Mouse (Mus musculus) CD8-positive naive resting alpha-beta T cell, adult 2 months (primary cell): ENCODE data around the gene Sem1.
A peak's percentile ranks its signal among the peaks of the same experiment; 100 is the strongest.
"Not testable (repeated sequence)": the region's sequence is repeated elsewhere in the genome, so short reads cannot be mapped to it uniquely, and the experiment has no call there.

Source experiments
- DNase-seq, 2 experiments: peaks; one replicate each; pipeline ENCODE4 v3.0.0; 2022; ENCODE audit warnings: low read depth in 2 of 2, low spot score in 2 of 2

Sem1 gene

DNA sequence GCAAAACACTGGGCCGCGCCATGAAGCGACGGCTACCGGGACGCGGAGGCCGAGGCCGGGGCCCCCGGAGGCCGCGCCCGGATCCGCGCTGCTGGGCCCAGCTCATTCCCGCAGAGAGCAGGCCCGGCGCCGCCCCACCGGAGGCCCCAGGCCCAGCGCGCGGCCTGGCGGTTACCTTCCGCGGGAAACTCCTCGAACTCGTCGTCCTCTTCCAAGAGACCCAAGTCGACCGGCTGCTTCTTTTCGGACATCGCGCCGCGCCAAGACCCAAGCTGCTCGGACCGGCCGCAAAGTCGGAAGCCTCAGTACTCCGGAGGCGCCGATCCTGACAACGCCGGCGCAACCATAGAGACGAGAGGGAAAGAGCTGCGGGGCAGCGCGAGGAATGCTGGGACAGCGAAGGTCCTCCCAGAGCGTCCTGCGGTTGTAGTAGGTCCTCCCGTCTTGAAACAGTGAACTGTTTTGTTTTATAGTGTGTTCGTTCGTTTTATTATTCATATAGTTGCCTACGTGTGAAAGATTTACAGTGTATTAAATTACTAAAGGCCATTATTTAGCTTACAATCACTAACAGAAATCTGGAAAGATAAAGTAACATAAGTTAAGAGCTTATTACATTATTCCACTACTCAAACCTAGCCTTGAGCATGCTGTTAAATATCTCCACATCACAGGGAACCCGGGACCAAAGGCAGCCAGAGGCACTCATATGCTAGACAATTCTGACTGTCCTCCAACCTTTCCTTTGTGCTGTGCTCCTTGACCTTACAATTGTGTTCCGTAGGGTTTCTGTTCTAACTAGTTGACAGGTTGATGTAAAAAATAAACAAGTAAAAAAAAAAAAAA lies at the start of gene Sem1:
Sem1 (minus strand) TSS at position 360 of the 846 bp plus-strand sequence.
- peak; percentile 79 to 83 for DNase-seq

DNA sequence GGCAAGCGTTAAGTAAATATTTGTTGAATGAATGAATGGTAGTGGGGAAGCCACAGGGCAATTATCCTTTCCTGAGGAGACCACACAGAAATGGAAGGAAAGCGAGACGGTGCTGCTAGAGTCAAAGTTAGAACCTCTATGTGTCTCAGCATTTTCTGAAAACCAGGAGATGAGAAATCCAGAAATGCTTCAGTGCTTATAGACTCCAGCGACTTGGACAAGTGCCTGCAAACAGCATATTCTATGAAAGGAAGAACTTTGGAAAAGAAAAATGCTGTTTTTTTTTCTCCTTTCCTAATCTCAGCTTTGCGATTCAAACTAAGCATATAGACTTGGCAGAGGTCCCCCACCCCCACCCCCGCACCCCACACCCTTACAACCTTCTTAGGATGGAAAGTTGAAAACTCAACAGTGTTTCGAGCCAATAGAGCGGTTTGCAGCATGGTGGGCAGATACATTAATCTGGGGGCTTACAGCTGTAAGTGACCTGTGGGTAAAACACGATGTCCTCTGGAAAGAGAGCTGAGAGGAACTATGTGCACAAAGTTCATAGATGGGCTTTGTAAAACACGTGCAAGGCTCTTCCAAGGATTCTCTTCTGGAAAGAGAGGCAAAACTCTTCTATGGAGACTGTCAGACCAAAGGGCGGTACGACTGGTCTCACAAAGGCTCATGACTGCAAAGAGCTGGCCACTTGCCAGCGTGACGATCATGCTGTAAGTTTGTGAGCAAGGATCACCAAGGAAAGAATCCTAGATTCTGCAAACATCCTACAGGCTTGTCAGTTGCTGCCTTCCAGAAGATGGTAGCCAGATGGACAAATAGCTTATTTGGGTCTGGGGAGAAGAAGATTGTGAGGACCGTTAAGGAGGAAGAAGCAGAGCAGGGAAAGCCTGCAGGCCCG lies 44.6 kb upstream of the Sem1 start:
- no peak for DNase-seq

DNA sequence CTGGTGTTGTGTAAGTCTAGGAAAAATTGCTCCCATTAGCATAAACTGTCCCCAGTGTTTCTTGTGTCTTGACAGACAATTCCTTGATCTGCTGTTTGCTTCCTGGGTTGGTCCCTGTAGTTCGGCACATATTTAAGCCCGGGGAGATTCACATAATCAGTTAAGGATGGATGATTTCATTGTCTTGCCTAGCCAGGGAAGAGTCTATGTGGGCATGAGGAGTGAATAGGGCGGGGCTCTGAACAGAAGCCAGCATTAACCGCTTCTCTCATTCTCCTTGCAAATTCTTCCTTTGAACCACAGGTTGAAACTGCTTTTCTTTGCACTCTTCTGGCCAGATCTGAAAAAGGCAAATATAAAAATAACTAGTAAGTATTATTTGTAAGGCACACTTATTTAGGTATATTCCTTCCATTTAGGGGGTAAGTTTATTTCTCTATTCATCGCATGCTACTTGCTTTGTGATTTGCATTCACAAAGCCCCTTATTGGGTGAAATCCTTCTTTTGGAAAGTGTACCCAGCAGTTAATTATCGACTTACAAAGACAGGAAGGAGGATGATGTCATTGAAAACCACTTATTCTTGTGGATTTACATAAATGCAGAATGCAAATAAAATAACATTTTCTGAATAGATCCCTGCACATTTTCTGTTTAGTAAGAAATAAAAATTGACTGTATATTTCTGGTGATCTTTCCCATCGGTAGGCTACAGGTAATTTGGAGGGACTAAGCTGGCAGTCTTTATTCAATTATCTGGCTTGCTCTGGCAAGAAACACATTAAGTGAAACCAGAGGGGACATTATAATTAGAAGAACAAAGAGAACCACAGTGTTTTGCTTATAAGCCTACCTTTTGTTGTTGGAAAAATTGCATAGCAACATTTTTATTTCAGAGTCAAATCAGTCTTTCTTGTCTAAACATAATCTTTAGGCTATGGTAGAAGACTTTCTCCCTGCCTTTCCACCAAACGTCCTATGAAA lies 25.4 kb upstream of the Sem1 start:
- DNase-seq, result no peak

- no peak for DNase-seq
Measured at GRCm38 (mm10) chr6:6586313-6586712, 7.8 kb upstream of the Sem1 start.

GRCm38 (mm10) chr6:6581849-6582248 lies 3.4 kb upstream of the Sem1 start:
- DNase-seq, result peak; percentile 14 to 41

- DNase-seq, result no peak
Measured at GRCm38 (mm10) chr6:6577741-6578284, 650 bp downstream of the Sem1 start.

DNA sequence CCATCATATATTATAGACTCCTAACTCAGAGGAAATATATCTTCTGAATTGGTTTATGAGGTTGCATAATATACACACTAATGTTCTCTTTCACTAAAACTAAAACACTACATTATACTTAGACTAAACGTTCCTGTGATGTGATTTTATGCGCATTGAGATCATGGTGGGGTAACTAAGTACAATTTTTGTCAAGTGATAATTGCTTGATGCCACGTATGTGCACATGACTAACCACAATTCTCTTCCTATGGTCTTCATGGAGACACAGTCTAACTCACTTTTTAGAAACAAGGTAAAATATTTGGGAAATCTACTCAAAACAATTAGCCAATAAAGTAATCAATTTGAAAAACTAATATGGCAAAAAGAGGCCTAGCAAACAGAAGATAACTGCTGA lies 1.2 kb downstream of the Sem1 start:
- no peak for DNase-seq

GRCm38 (mm10) chr6:6575796-6576195 lies 2.7 kb downstream of the Sem1 start:
- no peak for DNase-seq

GRCm38 (mm10) chr6:6568436-6568835 lies 10.0 kb downstream of the Sem1 start:
- no peak for DNase-seq

DNA sequence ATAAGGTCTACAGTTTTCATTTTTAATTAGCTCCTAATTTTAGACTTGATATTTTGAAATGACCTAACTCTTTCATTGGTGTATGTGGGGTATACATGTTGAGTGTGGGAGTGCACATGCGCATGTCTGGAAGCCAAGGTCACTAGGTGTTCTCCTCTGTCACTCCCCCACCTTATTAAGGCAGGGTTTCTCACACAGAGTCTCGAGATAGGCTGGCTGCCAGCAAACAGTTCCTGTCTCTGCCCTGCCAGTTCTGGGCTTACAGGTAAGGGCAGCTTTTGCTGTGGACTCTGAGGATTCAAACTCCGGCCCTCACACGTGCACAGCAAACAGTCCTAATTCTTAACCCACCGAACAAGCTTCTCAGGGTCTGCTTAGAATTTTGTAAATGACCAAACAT lies 14.8 kb downstream of the Sem1 start:
- no peak for DNase-seq

DNA sequence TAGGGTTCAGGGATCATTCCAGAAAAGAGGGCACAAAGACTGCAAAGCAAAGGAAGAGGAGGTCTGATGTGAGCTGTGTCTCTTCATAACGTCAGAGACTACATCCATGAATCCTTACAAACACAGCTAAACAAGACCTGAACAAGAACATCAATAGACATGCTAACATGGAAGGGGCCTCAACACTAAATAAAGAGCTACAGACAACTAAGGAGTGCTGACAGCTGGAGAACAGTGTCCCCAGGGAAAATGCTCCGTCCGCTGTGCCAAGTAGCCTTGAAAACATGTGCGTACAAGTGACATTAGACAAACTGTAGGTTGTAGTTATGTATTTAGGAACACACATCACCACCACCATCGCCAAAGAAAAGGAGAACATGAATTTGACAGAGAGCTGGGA lies 15.7 kb downstream of the Sem1 start:
- no peak for DNase-seq

DNA sequence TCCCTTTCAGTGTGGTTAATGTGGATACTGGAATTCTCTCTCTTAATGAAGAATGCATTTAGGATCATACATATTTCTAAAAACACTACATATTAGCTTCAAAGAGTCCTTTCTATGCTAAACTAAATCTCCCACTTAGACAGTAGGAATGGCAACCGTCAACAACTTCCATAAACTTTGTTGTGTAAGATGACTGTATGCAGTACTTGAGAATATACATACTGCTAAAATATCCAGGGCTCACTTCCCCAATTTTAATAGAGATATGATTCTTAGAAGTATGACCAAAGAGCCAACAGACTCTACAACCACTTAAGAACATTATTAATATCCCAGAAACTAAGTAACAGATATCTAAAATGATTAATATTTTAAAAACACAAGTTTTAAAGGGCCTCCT lies 20.8 kb downstream of the Sem1 start:
- no peak for DNase-seq

- no peak for DNase-seq
Measured at GRCm38 (mm10) chr6:6552006-6552405, 26.5 kb downstream of the Sem1 start.

- no peak for DNase-seq
Measured at GRCm38 (mm10) chr6:6547997-6548396, 30.5 kb downstream of the Sem1 start.

GRCm38 (mm10) chr6:6544255-6544645 lies 34.2 kb downstream of the Sem1 start:
- no peak for DNase-seq

GRCm38 (mm10) chr6:6543606-6544254 lies 34.7 kb downstream of the Sem1 start:
- no peak for DNase-seq

GRCm38 (mm10) chr6:6542133-6542532 lies 36.3 kb downstream of the Sem1 start:
- DNase-seq, result no peak

- no peak for DNase-seq
Measured at GRCm38 (mm10) chr6:6536781-6537466, 41.5 kb downstream of the Sem1 start.

- not testable (repeated sequence) for DNase-seq
Measured at GRCm38 (mm10) chr6:6536359-6536758, 42.1 kb downstream of the Sem1 start.
